Mouse (Mus musculus) heart, adult 2 months (tissue): Measurements from ENCODE around the gene Nrxn3. TPM values are rescaled to one million over a fixed set of nuclear protein-coding genes. Genes with fewer than 3 reads are reported as not detected.

ENCODE experiments used
- DNase-seq, 2 experiments: peaks; one replicate each; pipeline ENCODE4 v3.0.0; 2021
- H3K27ac ChIP-seq: fragments of 200-600 bp; 2 replicates; pipeline ENCODE4 v1.8.1; 2022
- H3K27me3 ChIP-seq: fragments of 200-500 bp; 2 replicates; pipeline ENCODE4 v1.6.1; 2012; ENCODE audit warnings: mild to moderate bottlenecking, low read length, inconsistent platforms, mixed read lengths; ENCODE audit not compliant: control insufficient read depth, insufficient read depth
- H3K36me3 ChIP-seq: fragments of 200-500 bp; 2 replicates; pipeline ENCODE4 v1.6.1; 2012; ENCODE audit warnings: low read length, inconsistent platforms; ENCODE audit not compliant: control insufficient read depth, insufficient read depth
- H3K4me1 ChIP-seq: fragments of 200-500 bp; 2 replicates; pipeline ENCODE4 v1.6.1; 2011; ENCODE audit warnings: low read length; ENCODE audit not compliant: control insufficient read depth, insufficient read depth
- H3K4me3 ChIP-seq: fragments of 200-600 bp; 2 replicates; pipeline ENCODE4 v1.8.1; 2022
- H3K79me2 ChIP-seq: fragments of 200-500 bp; replicated peaks from 2 replicates; pipeline ENCODE4 v1.6.1; 2012; ENCODE audit warnings: mild to moderate bottlenecking, inconsistent platforms, low read length, moderate library complexity, mixed read lengths; ENCODE audit not compliant: control insufficient read depth, insufficient read depth
- H3K9ac ChIP-seq: fragments of 200-500 bp; 2 replicates; pipeline ENCODE4 v1.6.1; 2012; ENCODE audit warnings: low read depth, mild to moderate bottlenecking, control low read depth, inconsistent platforms, low read length, mixed read lengths
- CTCF ChIP-seq: fragments of 200-600 bp; IDR thresholded peaks from 2 replicates; pipeline ENCODE4 v1.8.1; 2022; ENCODE audit warnings: antibody characterized with exemption, mild to moderate bottlenecking, moderate library complexity
- EP300 ChIP-seq: fragments of 200-500 bp; IDR thresholded peaks from 2 replicates; pipeline ENCODE4 v1.6.1; 2011; ENCODE audit warnings: low read depth, low read length, control low read depth; ENCODE audit not compliant: insufficient read depth
- POLR2A ChIP-seq: fragments of 200-500 bp; IDR thresholded peaks from 2 replicates; pipeline ENCODE4 v1.6.1; 2011; ENCODE audit warnings: mild to moderate bottlenecking, low read depth, low read length, control low read depth; ENCODE audit not compliant: insufficient read depth
- WGBS: fragments of 180-500 bp; shearing (Covaris S2); methylation state at CpG from one replicate; pipeline ENCODE4 v1.1.7; 2018; 5-methylcytosine and 5-hydroxymethylcytosine counted together
- intact Hi-C: fragments of 180-260 bp; cut with DNase I; formaldehyde crosslinking; loops from one replicate; pipeline ENCODE4 v1.15.1; 2025
- polyA plus RNA-seq: library from polyadenylated mRNA; depleted of rRNA; stranded (reverse); fragments of >200 nt; gene quantifications from 2 replicates; pipeline ENCODE4 v1.2.3, GENCODE M21; 2012
- total RNA-seq, 2 experiments: library from RNA; stranded (reverse); gene quantifications; 2 replicates each; pipeline ENCODE4 v1.2.3; 2021

The Nrxn3 gene
- total and polyA plus RNA-seq, 3 experiments, result 0.18 to 0.31 TPM; not detected in 1

- 82% methylated on average over 4 of the region's 4 CpGs for WGBS
- no peak overlapping the region for H3K27ac ChIP-seq
- intact Hi-C loops, result loop anchor here (2.0 to 5.0 kb wide), 3 partner anchors 113 to 586 kb away; no protein-coding TSS in a partner anchor
Observed at GRCm38 (mm10) chr12:88993788-88994187, 271.1 kb downstream of the Nrxn3 start.

GRCm38 (mm10) chr12:89016436-89016835, 293.8 kb downstream of the Nrxn3 start:
- Histone ChIP-seq H3K27me3 (no peaks in the 10 kb centered on the region), H3K36me3 (no peaks in the 10 kb centered on the region), H3K9ac (no peak overlapping the region), H3K79me2 (no peaks in the 10 kb centered on the region), H3K4me1 (no peaks in the 10 kb centered on the region), H3K4me3 (no peak overlapping the region), H3K27ac (no peak overlapping the region)
- 76% methylated on average over 1 of the region's 1 CpGs for WGBS
- DNase-seq, result no peak
- TF ChIP-seq EP300 (no peak), CTCF (no peak), POLR2A (no peak)
- intact Hi-C loops, result no loop called here

More at GRCm38 (mm10) chr12:88993788-88994187, 271.1 kb downstream of the Nrxn3 start:
- no peak for DNase-seq
- no peak overlapping the region for H3K9ac ChIP-seq
- no peak overlapping the region for H3K4me3 ChIP-seq
- TF ChIP-seq CTCF, result no peak
- TF ChIP-seq EP300, result no peak
- TF ChIP-seq POLR2A, result no peak
- H3K4me1 ChIP-seq, result no peaks in the 10 kb centered on the region; the same call in 1 of the 2 replicates
- H3K79me2 ChIP-seq, result no peaks in the 10 kb centered on the region
- H3K27me3 ChIP-seq, result 0 out of 2 replicates have a peak, but pooled peaks cover 4% of the 10 kb centered on the region
- H3K36me3 ChIP-seq, result no peaks in the 10 kb centered on the region

GRCm38 (mm10) chr12:89025180-89025579, 302.5 kb downstream of the Nrxn3 start:
- 92% methylated on average over 1 of the region's 1 CpGs for WGBS
- no peaks in the 10 kb centered on the region for H3K4me1 ChIP-seq
- intact Hi-C loops, result no loop called here
- H3K27ac ChIP-seq, result no peak overlapping the region
- no peaks in the 10 kb centered on the region for H3K79me2 ChIP-seq
- H3K4me3 ChIP-seq, result no peak overlapping the region
- H3K36me3 ChIP-seq, result no peaks in the 10 kb centered on the region
- H3K27me3 ChIP-seq, result no peaks in the 10 kb centered on the region
- TF ChIP-seq CTCF (no peak), EP300 (no peak), POLR2A (no peak)
- DNase-seq, result no peak
- no peak overlapping the region for H3K9ac ChIP-seq

GRCm38 (mm10) chr12:89035984-89036618, 313.4 kb downstream of the Nrxn3 start:
- TF ChIP-seq POLR2A (no peak), CTCF (no peak)
- no peak overlapping the region for H3K27ac ChIP-seq
- H3K4me3 ChIP-seq, result no peak overlapping the region
- H3K9ac ChIP-seq, result no peak overlapping the region
- no peaks in the 10 kb centered on the region for H3K79me2 ChIP-seq
- intact Hi-C loops, result no loop called here
- no peaks in the 10 kb centered on the region for H3K36me3 ChIP-seq
- H3K27me3 ChIP-seq, result no peaks in the 10 kb centered on the region
- H3K4me1 ChIP-seq, result no peaks in the 10 kb centered on the region
- 75% methylated on average over 4 of the region's 4 CpGs for WGBS
- DNase-seq, result no peak

GRCm38 (mm10) chr12:89040151-89040550, 317.5 kb downstream of the Nrxn3 start:
- H3K4me3 ChIP-seq, result no peak overlapping the region
- H3K9ac ChIP-seq, result no peak overlapping the region
- TF ChIP-seq POLR2A (no peak), EP300 (no peak), CTCF (no peak)
- no peaks in the 10 kb centered on the region for H3K4me1 ChIP-seq
- DNase-seq, result no peak
- H3K79me2 ChIP-seq, result no peaks in the 10 kb centered on the region
- H3K36me3 ChIP-seq, result no peaks in the 10 kb centered on the region
- intact Hi-C loops, result no loop called here
- no peaks in the 10 kb centered on the region for H3K27me3 ChIP-seq
- H3K27ac ChIP-seq, result no peak overlapping the region

- intact Hi-C loops, result no loop called here
- Histone ChIP-seq H3K27ac (no peak overlapping the region), H3K79me2 (no peaks in the 10 kb centered on the region), H3K9ac (no peak overlapping the region), H3K36me3 (no peaks in the 10 kb centered on the region), H3K4me1 (no peaks in the 10 kb centered on the region), H3K27me3 (no peaks in the 10 kb centered on the region), H3K4me3 (no peak overlapping the region)
- TF ChIP-seq POLR2A, result no peak
- TF ChIP-seq CTCF, result no peak
- TF ChIP-seq EP300, result no peak
- 75% methylated on average over 2 of the region's 2 CpGs for WGBS
- DNase-seq, result no peak
Observed at GRCm38 (mm10) chr12:89041429-89042107, 318.9 kb downstream of the Nrxn3 start.
